Mouse (Mus musculus) neural tube, embryonic 11.5 days (tissue): ENCODE measurements around the gene Igfn1. TPM values are rescaled to one million over a fixed set of nuclear protein-coding genes. Genes with fewer than 3 reads are reported as not detected.
A peak's percentile ranks its signal among the peaks of the same experiment; 100 is the strongest.

Experiments
- ATAC-seq: fragments of 200-750 bp; cut with Nextera tagmentation; 2 replicates; pipeline ENCODE4 v1.8.0; 2017; ENCODE audit warnings: moderate number of reproducible peaks, mild to moderate bottlenecking, moderate TSS enrichment, moderate library complexity; ENCODE audit not compliant: insufficient read depth, low FRiP score, low TSS enrichment
- DNase-seq: peaks from one replicate; pipeline ENCODE4 v3.0.0-alpha.2; 2015; ENCODE audit warnings: low spot score
- H3K27ac ChIP-seq: fragments of 300-500 bp; sonication (generic); 2 replicates; pipeline ENCODE4 v1.5.1; 2014; ENCODE audit warnings: low read depth, mild to moderate bottlenecking, low read length
- H3K27me3 ChIP-seq: fragments of 300-500 bp; sonication (generic); 2 replicates; pipeline ENCODE4 v1.6.1; 2014; ENCODE audit warnings: mild to moderate bottlenecking, low read length, mixed read lengths; ENCODE audit not compliant: control insufficient read depth, insufficient read depth
- H3K36me3 ChIP-seq: fragments of 300-500 bp; sonication (generic); 2 replicates; pipeline ENCODE4 v1.6.1; 2014; ENCODE audit warnings: mild to moderate bottlenecking, low read length, moderate library complexity, mixed read lengths; ENCODE audit not compliant: control insufficient read depth, insufficient read depth
- H3K4me1 ChIP-seq: fragments of 300-500 bp; sonication (generic); 2 replicates; pipeline ENCODE4 v1.6.1; 2014; ENCODE audit warnings: low read length, mixed read lengths; ENCODE audit not compliant: control insufficient read depth, insufficient read depth
- H3K4me2 ChIP-seq: fragments of 300-500 bp; sonication (generic); 2 replicates; pipeline ENCODE4 v1.6.1; 2014; ENCODE audit warnings: low read depth, mild to moderate bottlenecking, moderate library complexity
- H3K4me3 ChIP-seq: fragments of 300-500 bp; sonication (generic); 2 replicates; pipeline ENCODE4 v1.5.1; 2014; ENCODE audit warnings: low read depth, low read length
- H3K9ac ChIP-seq: fragments of 300-500 bp; sonication (generic); 2 replicates; pipeline ENCODE4 v1.6.1; 2014; ENCODE audit warnings: mild to moderate bottlenecking, low read length
- H3K9me3 ChIP-seq: fragments of 300-500 bp; sonication (generic); 2 replicates; pipeline ENCODE4 v1.6.1; 2016; ENCODE audit warnings: low read length; ENCODE audit not compliant: control insufficient read depth
- WGBS: fragments of 180-500 bp; shearing (Covaris S2); extraction: QIAGEN DNeasy Blood & Tissue Kit; methylation state at CpG from one replicate; pipeline ENCODE4 v1.1.7; 2014; 5-methylcytosine and 5-hydroxymethylcytosine counted together
- polyA plus RNA-seq: library from polyadenylated mRNA; unstranded; fragments of >200 nt; fragmentation: Nextera tagmentation; extraction: Ambion mirVana; gene quantifications from 2 replicates; pipeline ENCODE4 v1.2.1, GENCODE M21; 2014

Igfn1 gene
- polyA plus RNA-seq, 1 experiment from 2014 or later = not detected

DNA sequence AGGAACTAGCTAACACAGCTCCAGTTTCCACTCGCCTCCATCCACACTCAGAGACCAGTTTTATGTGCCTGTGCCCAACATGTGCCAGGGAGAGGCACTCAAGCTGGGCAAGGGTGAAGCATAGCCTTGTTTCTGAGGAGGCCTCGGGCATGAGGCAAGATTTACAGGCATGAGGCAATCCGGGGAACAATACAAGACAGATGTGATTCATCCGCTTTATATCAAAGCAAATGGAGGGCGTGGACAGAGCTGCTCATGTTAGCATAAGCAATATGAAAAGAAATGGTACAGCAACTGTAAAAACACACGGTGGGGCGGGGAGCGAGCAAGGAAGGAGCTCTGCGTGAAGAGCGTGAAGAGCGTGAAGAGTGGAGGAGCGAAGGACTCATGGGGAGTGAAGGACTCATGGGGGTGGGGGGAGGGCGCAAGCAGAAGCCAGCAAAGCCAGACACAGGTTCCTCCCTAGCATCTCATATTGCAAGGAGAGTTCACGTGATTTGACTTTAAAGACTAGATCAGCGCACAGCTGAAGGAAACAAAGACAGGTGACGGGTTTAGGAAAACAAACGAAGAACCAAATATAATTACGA lies 72.3 kb downstream of the Igfn1 start:
- no peaks in the 10 kb centered on the region for H3K4me1 ChIP-seq
- no peaks in the 10 kb centered on the region for H3K36me3 ChIP-seq
- H3K4me3 ChIP-seq = no peak overlapping the region
- no peak overlapping the region for H3K4me2 ChIP-seq
- H3K27ac ChIP-seq = no peak overlapping the region
- H3K27me3 ChIP-seq = no peaks in the 10 kb centered on the region
- H3K9ac ChIP-seq = no peak overlapping the region
- H3K9me3 ChIP-seq = no peaks in the 10 kb centered on the region
- DNase-seq (no peak), ATAC-seq (no peak)
- WGBS = 80% methylated on average over 18 of the region's 18 CpGs

DNA sequence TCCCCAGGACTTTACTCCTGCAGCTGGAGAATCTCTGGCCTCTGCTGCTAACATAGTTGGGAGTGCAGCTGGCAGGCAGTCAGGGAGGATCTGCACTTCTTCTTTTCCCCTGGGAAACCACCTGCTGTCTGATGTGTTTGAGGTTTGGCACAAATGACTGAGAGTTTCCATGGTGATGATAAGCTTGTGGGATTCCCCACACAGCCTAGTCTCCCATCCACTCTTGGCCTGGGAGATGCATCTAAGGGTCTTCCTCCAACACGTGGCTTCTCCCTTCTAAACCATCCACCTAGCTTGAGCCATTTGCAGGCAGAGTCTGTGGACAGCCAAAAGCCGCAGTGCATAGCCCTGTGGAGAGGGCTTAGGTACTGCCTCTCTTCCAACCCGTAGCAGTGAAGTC lies 76.3 kb downstream of the Igfn1 start:
- H3K4me3 ChIP-seq = no peak overlapping the region
- WGBS = 60% methylated on average over 3 of the region's 3 CpGs
- DNase-seq = no peak

DNA sequence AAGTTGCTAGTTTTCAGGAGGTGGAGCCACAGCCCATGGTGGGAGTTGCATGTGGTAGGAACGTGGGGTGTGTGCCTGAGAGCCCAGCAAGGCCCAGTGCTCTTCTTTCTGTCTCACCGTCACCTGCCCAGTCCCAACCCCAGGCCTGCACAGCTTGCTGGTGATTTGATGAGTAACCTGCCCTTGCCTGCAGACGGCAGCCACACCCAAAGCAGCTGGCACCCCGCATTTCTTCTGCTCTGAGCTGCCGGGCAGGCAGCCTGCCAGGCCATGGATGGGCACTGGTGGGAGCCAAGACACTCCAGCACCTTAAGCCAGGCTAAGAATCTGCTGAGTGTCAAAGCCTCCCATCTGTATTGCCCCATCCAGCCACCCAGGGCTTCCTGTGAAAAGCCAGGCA lies 80.3 kb downstream of the Igfn1 start:
- H3K4me2 ChIP-seq = no peak overlapping the region
- no peaks in the 10 kb centered on the region for H3K9me3 ChIP-seq
- no peaks in the 10 kb centered on the region for H3K4me1 ChIP-seq
- DNase-seq (no peak), ATAC-seq (no peak)
- H3K4me3 ChIP-seq = no peak overlapping the region
- no peak overlapping the region for H3K9ac ChIP-seq
- 76% methylated on average over 5 of the region's 5 CpGs for WGBS
- H3K36me3 ChIP-seq = no peaks in the 10 kb centered on the region
- H3K27me3 ChIP-seq = peaks cover 4% of the 10 kb centered on the region; the same call in 1 of the 2 replicates
- no peak overlapping the region for H3K27ac ChIP-seq

More for the DNA sequence above, 76.3 kb downstream of the Igfn1 start:
- Histone ChIP-seq H3K27me3 (no peaks in the 10 kb centered on the region), H3K4me2 (no peak overlapping the region), H3K27ac (no peak overlapping the region), H3K9me3 (no peaks in the 10 kb centered on the region), H3K36me3 (no peaks in the 10 kb centered on the region), H3K4me1 (no peaks in the 10 kb centered on the region), H3K9ac (no peak overlapping the region)
- ATAC-seq = no peak

DNA sequence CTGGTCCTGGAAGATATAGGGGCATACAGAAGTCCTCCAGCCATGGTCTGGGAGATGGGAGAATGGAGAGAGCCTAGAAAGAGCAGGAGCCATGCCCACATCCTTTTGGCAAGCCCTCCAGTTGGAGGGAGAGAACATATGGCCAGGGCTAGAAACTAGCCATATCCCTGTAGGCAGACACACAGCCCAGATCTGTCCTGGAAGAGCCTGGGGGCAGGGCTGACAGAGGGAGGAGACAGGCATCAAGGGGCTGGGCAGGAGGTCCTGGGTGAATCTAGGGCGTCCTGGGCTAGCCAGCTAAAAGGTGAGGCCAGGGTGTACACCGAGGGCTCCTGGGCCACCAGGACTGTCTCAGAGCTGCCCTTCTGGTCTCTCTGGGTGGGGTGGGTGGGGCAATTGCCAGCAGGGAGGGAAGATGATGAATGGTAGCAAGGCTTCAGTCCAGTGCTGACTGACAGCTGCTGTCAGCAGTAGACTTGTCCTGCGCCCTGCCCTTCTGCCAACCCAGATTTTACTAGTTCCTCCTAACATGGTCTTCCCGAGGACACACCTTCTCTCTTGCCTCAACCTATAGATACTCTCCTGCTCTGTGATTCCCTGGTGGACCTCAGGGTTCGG lies 81.7 kb downstream of the Igfn1 start:
- no peak for DNase-seq
- Histone ChIP-seq H3K36me3 (no peaks in the 10 kb centered on the region), H3K9ac (no peak overlapping the region), H3K4me1 (no peaks in the 10 kb centered on the region), H3K27ac (no peak overlapping the region), H3K27me3 (peaks cover 16% of the 10 kb centered on the region), H3K9me3 (no peaks in the 10 kb centered on the region), H3K4me3 (no peak overlapping the region), H3K4me2 (no peak overlapping the region)
- WGBS = 70% methylated on average over 5 of the region's 5 CpGs
- no peak for ATAC-seq

DNA sequence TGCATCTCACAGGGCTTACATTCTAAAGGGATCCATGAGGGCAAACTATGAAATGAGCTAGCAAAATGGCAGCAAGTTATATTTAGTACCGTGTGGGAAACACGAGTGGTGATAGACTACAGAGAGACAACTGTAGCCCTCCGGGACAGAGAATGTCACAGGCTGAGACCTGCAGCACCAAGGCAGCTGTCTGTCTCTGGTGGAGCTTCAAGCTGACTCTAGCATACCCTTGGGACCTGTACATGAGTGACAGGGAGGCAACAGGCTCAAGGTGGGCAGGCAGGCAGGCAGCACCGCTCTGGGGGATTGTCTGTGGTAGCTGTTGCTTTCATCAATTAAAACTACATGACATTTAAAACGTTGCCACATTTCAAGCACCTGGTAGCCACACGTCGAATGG lies 82.9 kb downstream of the Igfn1 start:
- no peak overlapping the region for H3K4me2 ChIP-seq
- peaks cover 28% of the 10 kb centered on the region for H3K27me3 ChIP-seq
- H3K9me3 ChIP-seq = no peaks in the 10 kb centered on the region
- ATAC-seq (no peak), DNase-seq (no peak)
- 79% methylated on average over 7 of the region's 7 CpGs for WGBS
- H3K4me3 ChIP-seq = no peak overlapping the region
- H3K9ac ChIP-seq = no peak overlapping the region
- no peak overlapping the region for H3K27ac ChIP-seq
- H3K36me3 ChIP-seq = no peaks in the 10 kb centered on the region
- no peaks in the 10 kb centered on the region for H3K4me1 ChIP-seq

DNA sequence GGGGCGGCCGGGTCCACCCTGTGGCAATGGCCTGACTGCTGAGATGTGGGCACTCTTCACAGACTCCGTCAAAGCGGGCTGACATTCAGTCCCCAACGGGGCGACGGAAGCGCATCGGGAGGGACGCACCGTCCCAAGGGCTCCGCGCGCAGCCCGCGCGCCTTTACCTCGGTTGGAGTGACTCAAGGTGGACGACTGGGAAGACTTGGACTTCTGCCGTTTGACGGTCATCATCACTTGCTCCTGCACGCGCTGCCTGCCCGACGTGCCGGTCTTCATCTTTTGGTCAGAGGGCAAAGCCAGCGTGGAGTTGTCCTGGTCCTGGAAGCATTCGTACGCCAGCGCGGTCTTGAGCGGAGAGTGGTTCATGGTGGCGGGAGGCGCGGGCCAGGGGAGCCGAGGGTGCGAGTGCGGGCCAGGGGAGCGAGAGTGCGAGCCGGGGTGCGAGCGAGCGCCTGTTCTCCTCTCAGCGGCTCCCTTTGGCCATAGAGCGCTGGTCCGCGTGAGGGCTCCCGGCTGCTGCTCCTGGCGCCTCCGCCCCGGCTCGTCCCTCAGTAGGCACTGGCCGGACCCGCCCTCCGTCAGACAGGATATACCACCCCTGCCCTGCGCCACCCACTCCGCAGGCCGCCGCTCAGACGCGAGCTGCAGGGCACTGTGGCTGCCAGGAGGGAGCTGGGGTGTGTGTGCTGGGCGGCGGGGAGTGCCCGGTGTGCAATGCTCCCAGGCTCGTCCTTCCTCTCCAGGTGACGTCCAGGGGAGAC lies 87.3 kb downstream of the Igfn1 start, which contains the start of gene Pkp1:
Gene Pkp1 (minus strand): TSS at position 564 of the 764 bp plus-strand sequence.
- no peak for ATAC-seq
- Histone ChIP-seq H3K9ac (no peak within 1 kb of the TSS), H3K27me3 (peaks cover 51% of the 10 kb centered on the region)

DNA sequence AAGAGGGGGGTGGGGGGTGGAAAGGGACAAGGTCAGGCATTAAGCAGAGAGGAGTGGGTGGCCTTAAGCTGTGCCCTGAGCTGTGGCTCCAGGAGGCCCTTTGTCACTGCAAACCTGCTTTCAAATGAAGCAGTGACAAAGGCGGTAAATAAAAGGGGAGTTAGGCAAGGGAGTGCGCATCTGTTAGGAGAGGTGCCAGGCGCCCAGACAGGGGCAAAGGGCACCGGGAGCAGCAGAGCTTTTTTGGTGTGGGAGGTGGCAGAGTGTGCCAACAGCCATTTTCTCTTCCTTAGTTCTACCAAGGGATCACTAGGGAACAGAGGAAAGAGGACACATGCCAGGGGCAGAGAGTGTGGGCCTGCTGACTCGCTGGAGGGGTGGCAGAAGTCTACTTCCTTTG lies 88.9 kb downstream of the Igfn1 start:
- ATAC-seq (no peak), DNase-seq (no peak)
- Histone ChIP-seq H3K27ac (no peak overlapping the region), H3K9me3 (no peaks in the 10 kb centered on the region), H3K9ac (no peak overlapping the region), H3K4me3 (no peak overlapping the region), H3K36me3 (no peaks in the 10 kb centered on the region), H3K27me3 (peaks cover 49% of the 10 kb centered on the region), H3K4me2 (no peak overlapping the region), H3K4me1 (no peaks in the 10 kb centered on the region)
- 4% methylated on average over 5 of the region's 5 CpGs for WGBS

More for the DNA sequence above, 87.3 kb downstream of the Igfn1 start, which contains the start of gene Pkp1:
- Histone ChIP-seq H3K9me3 (no peaks in the 10 kb centered on the region), H3K36me3 (no peaks in the 10 kb centered on the region), H3K4me1 (no peaks in the 10 kb centered on the region), H3K4me2 (peak within 1 kb of the TSS; percentile 31), H3K4me3 (peak within 1 kb of the TSS; percentile 19; the same call in 1 of the 2 replicates), H3K27ac (no peak within 1 kb of the TSS)
- no peak for DNase-seq
- WGBS = under 1% methylated on average over 65 of the region's 67 CpGs

DNA sequence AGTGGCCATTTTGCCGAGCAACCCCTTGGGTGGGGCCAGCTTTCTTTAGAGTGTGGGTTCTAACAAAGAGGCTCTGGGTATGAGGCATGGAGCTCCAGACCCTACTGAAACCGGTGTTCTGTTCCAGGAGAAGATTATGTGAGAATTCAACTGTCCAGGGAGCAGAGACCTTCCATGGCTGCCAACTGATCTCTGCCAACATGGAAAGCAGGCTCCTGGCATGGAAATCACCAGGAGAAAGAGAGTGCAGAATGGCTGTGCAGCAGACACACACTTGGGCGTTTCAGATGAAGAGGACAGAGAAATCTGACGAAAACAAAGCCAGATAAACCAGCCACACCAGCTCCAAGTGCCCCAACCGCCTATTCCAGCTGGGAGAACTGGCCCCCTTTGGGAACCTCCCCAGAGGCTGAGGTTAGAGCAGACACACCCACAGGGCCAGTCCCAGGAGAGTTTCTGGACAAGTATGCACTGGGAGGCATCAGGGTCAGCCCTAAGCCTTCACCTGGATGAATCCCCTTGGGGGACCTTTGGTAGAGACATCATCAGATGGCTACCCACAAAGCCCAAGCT lies 89.6 kb downstream of the Igfn1 start:
- DNase-seq (no peak), ATAC-seq (no peak)
- Histone ChIP-seq H3K4me1 (no peaks in the 10 kb centered on the region), H3K36me3 (no peaks in the 10 kb centered on the region), H3K4me3 (no peak overlapping the region), H3K9ac (no peak overlapping the region), H3K27ac (no peak overlapping the region), H3K4me2 (no peak overlapping the region), H3K27me3 (peaks cover 49% of the 10 kb centered on the region), H3K9me3 (no peaks in the 10 kb centered on the region)
- 37% methylated on average over 5 of the region's 5 CpGs for WGBS
